Mouse (Mus musculus) G1E (cell line): ENCODE data around the gene Arid3b.

Experiments used
- CTCF ChIP-seq: IDR thresholded peaks from 2 replicates; pipeline ENCODE4 v1.5.1; 2012; ENCODE audit warnings: low read depth, low read length, inconsistent platforms, mixed read lengths
- TAL1 ChIP-seq: conservative IDR thresholded peaks from 2 replicates; pipeline ENCODE4 v1.6.1; 2012; ENCODE audit warnings: low read depth, low read length, inconsistent platforms, mixed read lengths

DNA sequence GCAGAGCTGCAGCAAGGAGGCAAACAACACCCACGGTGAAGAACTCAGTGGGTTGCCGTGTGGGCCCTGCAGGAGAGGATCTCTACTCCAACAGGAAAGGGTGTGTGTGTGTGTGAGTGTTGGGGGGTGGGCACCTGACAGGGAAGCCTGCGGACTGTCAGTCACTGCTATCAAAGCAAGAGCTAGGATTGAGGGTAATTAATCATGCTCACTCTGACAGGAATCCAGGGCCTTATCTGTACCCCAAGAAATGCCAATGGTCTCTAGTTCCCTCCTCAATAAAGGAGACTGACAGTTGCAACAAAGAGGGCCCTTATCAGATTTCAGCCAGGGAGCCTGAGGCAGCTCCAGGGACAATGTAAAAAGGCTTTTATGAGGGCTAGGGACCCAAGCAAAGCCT lies 33.5 kb downstream of the Arid3b start:
- TF ChIP-seq CTCF, result no peak
- TF ChIP-seq TAL1, result no peak
